Mouse (Mus musculus) kidney, postnatal 10 days (tissue): Measurements from ENCODE around the gene Itprip.
A peak's percentile ranks its signal among the peaks of the same experiment; 100 is the strongest.

Source experiments
- DNase-seq: peaks from one replicate; pipeline ENCODE4 v3.0.0; 2021; ENCODE audit warnings: mixed read lengths

Gene Itprip

DNA sequence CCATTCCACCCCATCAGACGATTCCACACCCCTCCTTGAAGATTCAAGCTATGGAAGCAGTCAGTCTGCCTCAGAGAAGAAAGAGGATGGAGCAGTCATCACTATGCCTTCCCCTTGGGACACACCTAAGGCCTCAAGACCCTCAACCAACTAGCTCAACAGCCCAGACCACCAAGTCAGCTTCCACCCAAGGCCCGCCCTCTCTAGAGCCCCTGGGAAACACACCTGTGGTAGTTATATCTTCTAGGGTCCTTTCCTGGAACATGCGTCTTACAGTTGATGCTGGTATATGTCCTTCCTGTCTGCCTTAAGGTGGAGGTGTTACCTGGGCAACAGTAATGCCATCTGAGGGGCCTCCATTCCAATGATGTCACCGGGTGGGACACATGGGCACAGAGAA lies 4.9 kb downstream of the Itprip start:
- no peak for DNase-seq

DNA sequence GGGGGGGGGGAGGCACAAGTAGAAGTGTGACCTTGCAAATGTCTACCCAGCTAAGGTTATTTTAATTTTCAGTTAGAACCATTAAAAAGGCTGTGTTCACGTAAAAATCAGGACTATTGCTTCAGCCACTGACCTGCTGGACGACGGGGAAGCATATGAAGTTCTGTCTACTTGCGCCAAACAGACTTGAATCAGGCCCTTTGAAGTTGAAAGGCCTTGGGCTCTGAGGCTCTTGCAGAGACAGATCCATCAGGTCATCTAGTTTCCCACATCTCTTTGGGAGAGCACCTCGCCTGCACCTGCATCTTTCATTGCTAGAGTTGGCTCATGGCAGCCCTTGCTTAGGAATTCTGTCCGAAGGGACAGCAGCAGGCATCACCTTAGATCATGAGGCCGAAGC lies 5.8 kb downstream of the Itprip start:
- DNase-seq: no peak

DNA sequence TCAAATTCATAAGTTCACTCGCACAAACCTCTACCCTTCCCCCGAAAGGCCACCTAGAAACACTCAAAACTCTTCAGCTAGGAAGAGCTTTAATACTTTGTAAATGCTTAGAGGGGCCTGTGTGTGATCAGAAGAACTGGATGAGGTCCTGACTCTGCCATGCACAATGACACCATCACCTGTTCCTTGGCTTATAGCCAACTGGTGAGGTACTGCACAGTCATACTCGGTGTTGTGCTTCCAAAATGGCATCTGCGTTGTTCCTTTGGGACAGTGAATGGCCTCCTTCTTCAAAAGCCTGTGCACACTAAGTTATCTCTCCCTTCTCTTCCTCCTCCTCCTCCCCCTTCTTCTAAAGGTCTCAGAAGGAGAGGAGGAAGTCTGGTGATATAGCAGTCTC lies 8.3 kb downstream of the Itprip start:
- DNase-seq: no peak

DNA sequence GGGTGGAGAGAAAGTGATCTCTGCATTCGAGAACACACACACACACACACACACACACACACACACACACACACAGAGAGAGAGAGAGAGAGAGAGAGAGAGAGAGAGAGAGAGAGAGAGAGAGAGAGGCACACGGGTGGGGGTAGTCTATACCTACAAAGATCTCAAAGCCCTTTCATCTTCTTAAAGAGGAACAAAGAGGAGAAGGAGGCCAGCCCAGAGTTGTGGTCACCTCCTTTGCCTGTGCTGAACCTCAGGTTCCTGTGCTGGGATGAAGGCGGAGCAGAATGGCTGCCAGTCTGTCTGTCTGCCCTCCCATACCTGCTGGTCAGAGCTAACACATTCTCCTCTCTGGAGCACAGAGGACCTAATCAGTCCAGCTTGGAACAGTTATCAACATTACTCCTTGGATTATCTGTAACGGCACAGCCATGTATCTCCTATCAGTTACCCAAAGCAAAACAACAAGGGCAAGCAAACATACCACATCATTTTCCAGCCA lies 8.9 kb downstream of the Itprip start:
- no peak for DNase-seq

DNA sequence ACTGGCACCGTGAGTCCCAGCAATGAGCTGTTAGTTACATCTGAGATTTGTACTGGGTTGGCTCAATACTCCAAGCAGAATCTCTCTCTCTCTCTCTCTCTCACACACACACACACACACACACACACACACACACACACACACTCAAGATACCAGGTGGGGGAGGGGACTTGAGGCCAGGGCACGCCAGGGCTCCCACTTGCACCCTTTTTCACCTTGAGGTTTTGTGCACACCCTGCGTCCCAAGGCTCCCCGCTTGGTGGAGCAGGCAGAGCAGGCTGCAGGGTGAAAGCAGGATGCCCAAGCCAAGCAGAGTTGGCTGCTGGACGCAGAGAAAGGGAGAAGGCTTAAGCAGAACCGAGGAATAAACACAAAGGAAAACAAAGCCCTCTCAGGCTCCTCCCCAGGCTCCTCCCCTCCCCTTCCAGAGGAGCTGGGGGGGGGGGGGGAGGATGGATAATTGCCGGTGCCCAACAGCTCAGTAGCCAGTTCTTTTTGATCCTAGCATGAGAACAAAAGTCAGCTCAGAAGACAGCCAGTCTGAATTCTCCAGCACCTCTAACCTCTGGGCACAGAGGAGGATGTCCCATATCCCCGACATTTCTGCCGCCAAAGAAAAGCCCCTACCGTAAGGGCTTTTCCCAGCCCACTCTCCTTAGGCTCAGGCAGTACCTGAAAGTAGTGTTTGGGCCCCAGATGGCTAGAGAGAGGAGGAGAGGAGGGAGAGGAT lies 9.5 kb downstream of the Itprip start:
- DNase-seq: peak; percentile 58

GRCm38 (mm10) chr19:47908961-47909371 lies 10.1 kb downstream of the Itprip start:
- no peak for DNase-seq

GRCm38 (mm10) chr19:47907596-47907995 lies 11.5 kb downstream of the Itprip start:
- peak; percentile 53 for DNase-seq

DNA sequence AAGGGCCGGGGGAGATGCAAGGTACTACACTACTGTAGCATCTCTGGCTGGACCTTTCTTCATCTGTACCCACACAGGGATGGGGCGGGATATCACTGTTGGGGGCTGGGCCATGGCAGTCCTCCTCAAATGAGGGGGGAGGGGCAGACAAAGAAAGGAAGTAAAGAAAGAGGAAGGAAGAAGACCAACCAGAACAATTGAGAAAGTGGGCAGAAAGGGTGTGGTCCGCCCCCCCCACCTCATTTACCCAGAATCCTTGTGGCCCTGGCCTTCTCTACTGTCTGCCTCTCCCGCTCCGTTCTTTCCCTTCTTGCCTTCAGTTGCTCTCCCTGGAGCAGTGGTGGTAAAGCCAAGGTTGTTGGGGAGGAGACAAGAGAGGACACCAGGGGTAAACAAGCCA lies 13.5 kb downstream of the Itprip start:
- no peak for DNase-seq

DNA sequence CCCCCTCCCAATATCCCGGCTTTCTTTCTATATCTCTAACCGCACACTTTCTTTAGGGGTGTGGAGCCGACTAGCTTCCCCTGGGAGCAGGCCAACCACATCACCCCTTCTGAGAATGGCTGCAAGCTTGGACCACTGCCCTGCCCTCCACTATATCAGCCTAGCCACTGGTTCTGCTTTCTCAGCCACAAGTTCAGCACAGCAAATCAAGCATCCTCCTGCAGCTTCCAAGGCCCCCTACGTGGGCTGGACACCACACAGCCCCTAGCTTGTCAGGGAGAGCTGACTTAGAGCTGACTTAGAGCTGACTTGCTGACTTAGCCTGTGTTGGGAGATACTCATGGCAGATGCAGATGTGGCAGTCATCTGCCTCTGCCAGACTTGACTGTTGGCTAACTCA lies 14.0 kb downstream of the Itprip start:
- no peak for DNase-seq

- no peak for DNase-seq
These were observed 15.4 kb downstream of the Itprip start for GRCm38 (mm10) chr19:47903679-47904078.

DNA sequence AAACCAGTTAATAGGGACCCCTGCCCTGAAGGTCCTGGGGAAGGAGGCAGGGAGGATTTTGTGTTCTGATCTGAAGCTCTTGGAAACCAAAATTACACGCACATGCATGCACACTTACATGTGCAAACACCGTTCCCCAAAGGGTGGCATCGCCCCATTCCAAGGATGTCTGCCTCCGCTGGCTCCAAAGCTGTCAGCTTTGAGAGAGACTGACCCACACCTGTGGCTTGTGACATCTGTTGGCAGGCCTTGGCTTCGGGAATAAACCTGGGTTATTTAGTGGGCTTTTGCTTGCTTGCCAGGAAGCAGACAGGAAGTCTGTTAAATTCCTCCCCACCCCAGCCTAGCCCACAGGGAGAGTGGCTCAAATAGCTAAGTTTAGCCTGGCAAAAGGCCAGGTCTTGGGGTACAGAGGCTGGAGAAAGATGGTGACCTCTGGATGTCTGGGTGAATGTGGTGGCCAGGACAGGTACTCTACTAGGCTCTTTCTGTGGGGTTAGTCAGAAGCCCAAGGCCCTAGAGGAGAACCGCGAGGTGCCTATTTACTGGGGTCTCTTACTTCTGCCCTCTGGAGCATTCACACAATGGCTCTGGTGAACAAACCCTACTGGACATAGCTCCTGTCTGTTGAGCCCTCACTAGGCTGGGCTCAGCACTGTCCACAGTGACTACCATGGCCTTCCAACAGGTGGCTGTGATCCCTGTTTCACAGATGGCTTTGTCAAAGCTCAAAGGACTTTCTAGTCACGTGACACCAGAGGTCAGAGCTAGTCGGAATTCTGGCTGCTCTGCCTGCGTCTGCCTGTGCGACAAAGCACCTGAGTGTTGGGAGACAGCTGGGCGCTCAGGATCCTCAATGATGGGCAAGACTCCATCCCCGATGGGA lies 16.5 kb downstream of the Itprip start:
- DNase-seq: peak; percentile 80

DNA sequence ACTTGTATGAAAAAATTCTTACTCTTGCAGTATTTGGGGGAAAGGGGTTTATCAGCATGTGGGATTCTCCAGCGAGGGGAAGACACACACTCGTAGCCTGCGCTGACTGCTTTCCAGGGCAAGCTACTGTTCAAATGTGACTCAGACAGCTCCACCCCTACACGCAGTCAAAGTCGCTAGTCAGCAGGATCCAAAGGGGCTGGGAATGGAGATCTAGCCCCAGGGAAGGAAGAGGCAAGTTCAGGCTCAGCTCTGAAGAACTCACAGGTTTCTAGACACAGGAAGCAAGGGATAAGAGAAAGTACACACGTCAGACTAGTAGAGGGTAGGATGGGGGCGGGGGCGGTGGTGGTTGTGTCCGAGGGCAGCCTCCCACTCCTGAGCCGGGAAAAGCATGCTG lies 18.5 kb downstream of the Itprip start:
- no peak for DNase-seq

DNA sequence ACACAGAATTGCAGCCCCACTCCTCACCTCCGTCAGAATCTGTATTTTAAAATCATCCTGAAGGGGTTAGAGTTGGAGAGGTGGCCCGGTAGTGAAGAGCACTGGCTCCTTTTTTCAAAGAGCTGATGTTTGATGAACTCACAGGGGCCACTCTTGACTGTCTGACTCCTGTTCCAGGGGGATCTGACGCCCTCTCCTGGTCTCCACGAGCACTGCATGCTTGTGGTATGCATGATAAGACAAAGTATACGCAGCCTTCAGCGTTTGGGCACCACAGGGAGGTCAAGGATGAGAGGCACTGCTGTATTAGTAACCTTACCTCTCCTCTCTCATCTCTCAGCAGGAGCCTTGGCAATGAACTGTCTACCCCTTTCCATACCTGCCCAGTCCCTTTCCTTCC lies 19.1 kb downstream of the Itprip start:
- DNase-seq: no peak

GRCm38 (mm10) chr19:47898472-47899079 lies 20.5 kb downstream of the Itprip start:
- DNase-seq: no peak

GRCm38 (mm10) chr19:47893092-47893491 lies 26.0 kb downstream of the Itprip start:
- no peak for DNase-seq

- peak; percentile 79 for DNase-seq
These were observed 27.4 kb downstream of the Itprip start for GRCm38 (mm10) chr19:47891562-47892312.

- DNase-seq: peak; percentile 74
These were observed 28.5 kb downstream of the Itprip start for GRCm38 (mm10) chr19:47890489-47891130.

- DNase-seq: no peak
These were observed 31.1 kb downstream of the Itprip start for GRCm38 (mm10) chr19:47888037-47888436.

DNA sequence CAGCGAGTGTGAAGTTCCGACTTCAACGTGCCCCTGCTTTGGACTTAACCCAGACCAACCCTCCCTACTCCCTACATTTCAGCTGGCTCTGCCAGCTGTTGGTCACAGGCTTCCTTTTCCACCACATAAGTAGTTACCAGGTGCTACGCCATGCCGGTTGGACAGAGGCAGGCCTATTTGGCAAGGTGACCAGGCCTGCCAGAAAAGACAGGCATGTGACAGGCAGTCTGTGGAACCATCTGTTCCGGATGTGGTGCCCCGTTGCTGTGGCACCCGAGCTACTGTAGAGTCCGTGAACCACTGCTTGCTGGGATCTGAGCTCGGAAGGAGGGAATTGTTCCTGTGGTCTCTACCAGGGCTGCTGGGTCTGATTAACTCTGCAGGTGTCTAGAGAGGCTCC lies 31.7 kb downstream of the Itprip start:
- DNase-seq: no peak

- peak; percentile 82 for DNase-seq
These were observed 32.5 kb downstream of the Itprip start for GRCm38 (mm10) chr19:47886617-47887016.

DNA sequence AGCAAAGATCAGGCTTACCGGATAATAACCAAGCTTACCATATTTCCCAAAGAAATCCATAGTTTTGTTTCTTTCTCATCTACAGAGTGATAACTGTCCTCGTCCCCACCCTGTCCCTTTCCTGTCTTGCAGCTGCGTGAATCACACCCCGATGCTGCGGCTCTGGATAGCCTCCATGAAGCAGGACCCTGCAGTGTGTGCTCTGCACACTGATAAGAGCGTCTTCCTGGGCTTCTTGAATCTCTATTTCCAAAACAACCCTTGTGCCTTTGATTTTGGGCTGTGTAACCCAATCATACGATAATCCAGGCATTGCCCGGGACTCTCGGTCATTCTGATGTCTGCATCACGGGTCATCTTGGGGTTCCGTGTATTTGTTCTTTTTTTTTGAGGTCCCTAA lies 33.2 kb downstream of the Itprip start:
- peak; percentile 22 for DNase-seq

GRCm38 (mm10) chr19:47885191-47885743 lies 33.8 kb downstream of the Itprip start:
- peak; percentile 45 for DNase-seq
